Mouse (Mus musculus) adrenal gland, adult 18-20 months (tissue): ENCODE data around the gene Gad2. TPM values are rescaled to one million over a fixed set of nuclear protein-coding genes. Genes with fewer than 3 reads are reported as not detected.

Experiments used
- microRNA-seq, 2 experiments: library from miRNA; unstranded; fragments of <30 nt; microRNA quantifications; one replicate each; pipeline ENCODE4 v1.2.0; 2021; ENCODE audit warnings: borderline number of aligned reads in 2 of 2
- total RNA-seq, 2 experiments: library from RNA; stranded (reverse); gene quantifications; 1 replicate in 1 of 2; 2 replicates in 1 of 2; pipeline ENCODE4 v1.2.3; 2021

The Gad2 gene
- total RNA-seq, 2 experiments from 2014 or later, result not detected

Small RNAs within 50 kb of the gene (microRNA-seq; reads per million reads assigned to microRNA genes)
- gene Gm23636 (0 reads per million in 2 experiments), gene Mir3967 (0 reads per million in 2 experiments)

Other genes with a start within 250 kb of the Gad2 start
- gene Apbb1ip, start 151.9 kb downstream of the Gad2 start, total RNA-seq, result 1 to 10 TPM; 1.8 to 4.6 TPM